13 mouse cellular contexts compared by ENCODE assay signal in genomic region chr9:37636800-37637542, GRCm38 (mm10). TPM values are rescaled to one million over a fixed set of nuclear protein-coding genes. Genes with fewer than 3 reads are reported as not detected.
DNase-seq lines count a peak whose midpoint lies in the region; ATAC-seq lines count a peak whose summit lies in the region.
"Had no signal": no experiment of that assay in that cellular context is flagged by ENCODE, and none has a peak within 500 bp of the region (broad histone marks: within the 10 kb centered on the region; RNA-seq: fewer than 3 reads in every experiment).

No protein-coding gene starts in this region.

- no peak for DNase-seq in kidney, adult 8-10 months
- DNase-seq in adrenal gland, postnatal 25 days, result peak; percentile 41
- no peak for DNase-seq in urinary bladder, adult 18-20 months (ENCODE audit: low spot score in 2 of 2)
- DNase-seq in cerebellum, postnatal 14 days, result no peak

- no peak overlapping the region for H3K27ac ChIP-seq in kidney, embryonic 14.5 days (ENCODE audit: low read depth, low read length)
- H3K27ac ChIP-seq in neural tube, embryonic 13.5 days (replicated peaks), result no peak overlapping the region
- H3K27ac ChIP-seq in neural tube, embryonic 15.5 days (replicated peaks), result no peak overlapping the region
- H3K27ac ChIP-seq: heart, embryonic 15.5 days; hindbrain, embryonic 14.5 days had no signal

- peak; percentile 28; the same call in 1 of the 2 replicates for ATAC-seq in kidney, embryonic 14.5 days (ENCODE audit: low FRiP score, low TSS enrichment)
- ATAC-seq in neural tube, embryonic 13.5 days (ENCODE audit: low read depth), result 0 out of 2 replicates have a peak, but pooled peaks have one; percentile 32
- ATAC-seq in neural tube, embryonic 15.5 days (ENCODE audit: low FRiP score), result no peak

- H3K4me3 ChIP-seq in kidney, embryonic 14.5 days (ENCODE audit: low read length), result no peak overlapping the region
- H3K4me3 ChIP-seq in neural tube, embryonic 13.5 days, result no peak overlapping the region
- H3K4me3 ChIP-seq in neural tube, embryonic 15.5 days (replicated peaks), result no peak overlapping the region
- H3K4me3 ChIP-seq: heart, embryonic 15.5 days; megakaryocyte, embryonic 14.5 days had no signal

- no peaks in the 10 kb centered on the region for H3K36me3 ChIP-seq in kidney, embryonic 14.5 days (ENCODE audit: control insufficient read depth, insufficient read depth, low read length)
- no peaks in the 10 kb centered on the region for H3K36me3 ChIP-seq in neural tube, embryonic 13.5 days
- H3K36me3 ChIP-seq in neural tube, embryonic 15.5 days, result no peaks in the 10 kb centered on the region
- H3K36me3 ChIP-seq: heart, embryonic 15.5 days had no signal

- H3K4me1 ChIP-seq in kidney, embryonic 14.5 days (ENCODE audit: control insufficient read depth, insufficient read depth, low read length), result no peaks in the 10 kb centered on the region
- H3K4me1 ChIP-seq in neural tube, embryonic 13.5 days (replicated peaks), result peaks cover 4% of the 10 kb centered on the region; the same call in 1 of the 2 replicates
- H3K4me1 ChIP-seq in neural tube, embryonic 15.5 days, result no peaks in the 10 kb centered on the region
- H3K4me1 ChIP-seq: heart, embryonic 15.5 days had no signal

- no peaks in the 10 kb centered on the region for H3K27me3 ChIP-seq in kidney, embryonic 14.5 days (ENCODE audit: control insufficient read depth, insufficient read depth, low read length)
- H3K27me3 ChIP-seq in neural tube, embryonic 13.5 days, result no peaks in the 10 kb centered on the region
- H3K27me3 ChIP-seq in neural tube, embryonic 15.5 days (replicated peaks), result no peaks in the 10 kb centered on the region
- H3K27me3 ChIP-seq: heart, embryonic 15.5 days; megakaryocyte, embryonic 14.5 days had no signal

- no peaks in the 10 kb centered on the region for H3K9me3 ChIP-seq in kidney, embryonic 14.5 days (ENCODE audit: control insufficient read depth, low read length)
- no peaks in the 10 kb centered on the region for H3K9me3 ChIP-seq in neural tube, embryonic 13.5 days
- H3K9me3 ChIP-seq in neural tube, embryonic 15.5 days (replicated peaks), result no peaks in the 10 kb centered on the region
- H3K9me3 ChIP-seq: heart, embryonic 15.5 days; megakaryocyte, embryonic 14.5 days had no signal

- no peak overlapping the region for H3K4me2 ChIP-seq in kidney, embryonic 14.5 days (replicated peaks; ENCODE audit: low read depth, low read length)
- no peak overlapping the region for H3K4me2 ChIP-seq in neural tube, embryonic 13.5 days
- H3K4me2 ChIP-seq in neural tube, embryonic 15.5 days, result no peak overlapping the region
- H3K4me2 ChIP-seq: heart, embryonic 15.5 days; hindbrain, embryonic 14.5 days had no signal

- WGBS in kidney, embryonic 14.5 days, result 47% methylated on average over 6 of the region's 6 CpGs
- 49% methylated on average over 6 of the region's 6 CpGs for whole genome bisulfite sequencing in neural tube, embryonic 13.5 days
- WGBS in neural tube, embryonic 15.5 days, result 53% methylated on average over 6 of the region's 6 CpGs

- no peak overlapping the region for H3K9ac ChIP-seq in kidney, embryonic 14.5 days (ENCODE audit: low read depth, low read length)
- no peak overlapping the region for H3K9ac ChIP-seq in neural tube, embryonic 13.5 days
- H3K9ac ChIP-seq in neural tube, embryonic 15.5 days (replicated peaks), result no peak overlapping the region
- H3K9ac ChIP-seq: heart, embryonic 15.5 days; hindbrain, embryonic 14.5 days had no signal

RNA-seq across cellular contexts. Expression of gene Tbrg1, which starts 20.1 kb away (rescaled TPM):
- 135 and 142 TPM in 2 replicates for polyA plus RNA-seq in kidney, embryonic 14.5 days (2014; fragmentation: Nextera tagmentation; extraction: Ambion mirVana)
- 99.3 and 100 TPM in 2 replicates for polyA plus RNA-seq in neural tube, embryonic 13.5 days (2015; fragmentation: Nextera tagmentation; extraction: Ambion mirVana)
- polyA plus RNA-seq in neural tube, embryonic 15.5 days (2015; fragmentation: Nextera tagmentation; extraction: Ambion mirVana), result 87.5 and 94.9 TPM in 2 replicates
- total RNA-seq in adrenal gland, postnatal 25 days (2021), result 85.1 and 90.9 TPM in 2 replicates

RNA-seq across cellular contexts. Expression of gene Spa17, which starts 23.4 kb away (rescaled TPM):
- polyA plus RNA-seq in kidney, embryonic 14.5 days (2014; fragmentation: Nextera tagmentation; extraction: Ambion mirVana), result 6.7 and 8.0 TPM in 2 replicates
- polyA plus RNA-seq in neural tube, embryonic 13.5 days (2015; fragmentation: Nextera tagmentation; extraction: Ambion mirVana), result 10.9 and 12.1 TPM in 2 replicates
- 7.4 and 11.0 TPM in 2 replicates for polyA plus RNA-seq in neural tube, embryonic 15.5 days (2015; fragmentation: Nextera tagmentation; extraction: Ambion mirVana)
- 4.2 and 4.8 TPM in 2 replicates for total RNA-seq in adrenal gland, postnatal 25 days (2021)

RNA-seq across cellular contexts. Expression of gene Panx3, which starts 32.1 kb away (rescaled TPM):
- polyA plus RNA-seq in kidney, embryonic 14.5 days (2014; fragmentation: Nextera tagmentation; extraction: Ambion mirVana), result not detected in 2 replicates
- polyA plus RNA-seq in neural tube, embryonic 13.5 days (2015; fragmentation: Nextera tagmentation; extraction: Ambion mirVana), result 0.22 TPM in 1 of 2 replicates, not detected in the other
- 0.47 and 1.1 TPM in 2 replicates for polyA plus RNA-seq in neural tube, embryonic 15.5 days (2015; fragmentation: Nextera tagmentation; extraction: Ambion mirVana)
- total RNA-seq in adrenal gland, postnatal 25 days (2021), result 0.15 TPM in 1 of 2 replicates, not detected in the other
- total RNA-seq: granulocyte monocyte progenitor cell, adult 5-6 weeks; left cerebral cortex, postnatal 10 days had no signal
- polyA plus RNA-seq: stomach, embryonic 14.5 days had no signal
